Mouse (Mus musculus) effector memory CD4-positive, alpha-beta T cell, adult 7 months (primary cell): Measurements from ENCODE around the gene Ddx60. TPM values are rescaled to one million over a fixed set of nuclear protein-coding genes. Genes with fewer than 3 reads are reported as not detected.

ENCODE experiments used
- polyA plus RNA-seq: library from polyadenylated mRNA; unstranded; fragments of 100-300 nt; shearing (Covaris generic); gene quantifications from one replicate; pipeline ENCODE4 v1.2.1, GENCODE M21; 2017

Ddx60 gene
- polyA plus RNA-seq = 18.6 TPM

GRCm38 (mm10) chr8:61927777-61928494 lies at the start of gene Ddx60:
Gene Ddx60, plus strand, starts transcription at chr8:61928087.

GRCm38 (mm10) chr8:61902521-61902920 lies 25.4 kb upstream of the Ddx60 start, which contains the start of gene Palld:
Gene Palld, minus strand, starts transcription at chr8:61902690.

Other genes with a start within 250 kb of the Ddx60 start
- gene Palld, start 25.4 kb upstream of the Ddx60 start, polyA plus RNA-seq = 0.88 TPM
- 0.32 TPM for gene Anxa10, start 195.1 kb downstream of the Ddx60 start, polyA plus RNA-seq